Mouse (Mus musculus): ENCODE measurements around the gene Triap1. TPM values are rescaled to one million over a fixed set of nuclear protein-coding genes. Genes with fewer than 3 reads are reported as not detected.
"Not testable (repeated sequence)": the region's sequence is repeated elsewhere in the genome, so short reads cannot be mapped to it uniquely, and the experiment has no call there.

The Triap1 gene
- 56.4 and 59.4 TPM in 2 replicates for polyA plus RNA-seq (2014; fragmentation: Nextera tagmentation; extraction: Ambion mirVana)

- ATAC-seq (replicated peaks; ENCODE audit: low FRiP score): peak; percentile 89
- peak within 1 kb of the TSS; percentile 74 for H3K4me2 ChIP-seq (ENCODE audit: low read depth, low read length, severe bottlenecking)
- H3K27ac ChIP-seq (ENCODE audit: low read depth, low read length): peak within 1 kb of the TSS; percentile 77
- H3K27me3 ChIP-seq (ENCODE audit: control insufficient read depth, insufficient read depth, low read length): no peaks in the 10 kb centered on the region
- peaks cover 6% of the 10 kb centered on the region for H3K4me1 ChIP-seq (replicated peaks; ENCODE audit: control insufficient read depth, insufficient read depth, low read length)
- peak within 1 kb of the TSS; percentile 83 for H3K9ac ChIP-seq (ENCODE audit: low read length)
- WGBS: under 1% methylated on average over 62 of the region's 62 CpGs
- H3K9me3 ChIP-seq (ENCODE audit: control insufficient read depth, low read length): no peaks in the 10 kb centered on the region
- H3K4me3 ChIP-seq (ENCODE audit: low read depth, low read length): peak within 1 kb of the TSS; percentile 80
- peaks cover 18% of the 10 kb centered on the region; the same call in 1 of the 2 replicates for H3K36me3 ChIP-seq (ENCODE audit: control insufficient read depth, insufficient read depth, low read length)
- DNase-seq (ENCODE audit: low spot score): peak; percentile 96
Measured at GRCm38 (mm10) chr5:115340577-115341313, at the start of gene Triap1, which contains the start of gene Gatc. TSS of gene Triap1 (plus strand) at chr5:115341225. TSS of gene Gatc (minus strand) at chr5:115341178.

DNA sequence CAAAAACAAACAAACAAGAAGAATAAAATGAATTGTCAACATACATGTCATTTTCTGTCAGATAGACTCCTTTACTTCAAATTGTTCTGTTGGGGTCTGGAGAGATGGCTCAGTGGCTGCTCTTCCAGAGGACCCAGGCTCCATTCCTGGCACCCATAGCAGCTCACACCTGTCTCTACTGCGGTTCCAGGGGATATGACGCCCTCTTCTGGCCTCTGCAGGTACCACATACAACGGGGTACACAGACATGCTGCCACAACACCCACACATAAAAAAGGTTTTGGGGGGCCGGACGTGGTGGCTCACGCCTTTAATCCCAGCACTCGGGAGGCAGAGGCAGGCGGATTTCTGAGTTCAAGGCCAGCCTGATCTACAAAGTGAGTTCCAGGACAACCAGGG, 46.9 kb upstream of the Triap1 start:
- 91% methylated on average over 8 of the region's 8 CpGs for WGBS
- DNase-seq (ENCODE audit: low spot score): no peak
- Histone ChIP-seq H3K9me3 (ENCODE audit: control insufficient read depth, low read length) (no peaks in the 10 kb centered on the region), H3K27me3 (ENCODE audit: control insufficient read depth, insufficient read depth, low read length) (no peaks in the 10 kb centered on the region), H3K4me3 (ENCODE audit: low read depth, low read length) (no peak overlapping the region), H3K4me2 (ENCODE audit: low read depth, low read length, severe bottlenecking) (no peak overlapping the region), H3K9ac (ENCODE audit: low read length) (no peak overlapping the region), H3K36me3 (ENCODE audit: control insufficient read depth, insufficient read depth, low read length) (peaks cover 8% of the 10 kb centered on the region), H3K4me1 (replicated peaks; ENCODE audit: control insufficient read depth, insufficient read depth, low read length) (peaks cover 10% of the 10 kb centered on the region; the same call in 1 of the 2 replicates), H3K27ac (ENCODE audit: low read depth, low read length) (no peak overlapping the region)
- ATAC-seq (replicated peaks; ENCODE audit: low FRiP score): no peak

GRCm38 (mm10) chr5:115296347-115296746, 44.7 kb upstream of the Triap1 start:
- no peak overlapping the region for H3K27ac ChIP-seq (ENCODE audit: low read depth, low read length)
- ATAC-seq (replicated peaks; ENCODE audit: low FRiP score) (no peak), DNase-seq (ENCODE audit: low spot score) (no peak)
- peaks cover 15% of the 10 kb centered on the region; the same call in 1 of the 2 replicates for H3K4me1 ChIP-seq (replicated peaks; ENCODE audit: control insufficient read depth, insufficient read depth, low read length)
- no peak overlapping the region for H3K4me2 ChIP-seq (ENCODE audit: low read depth, low read length, severe bottlenecking)
- no peak overlapping the region for H3K4me3 ChIP-seq (ENCODE audit: low read depth, low read length)
- no peaks in the 10 kb centered on the region for H3K9me3 ChIP-seq (ENCODE audit: control insufficient read depth, low read length)
- H3K36me3 ChIP-seq (ENCODE audit: control insufficient read depth, insufficient read depth, low read length): peaks cover 8% of the 10 kb centered on the region
- no peaks in the 10 kb centered on the region for H3K27me3 ChIP-seq (ENCODE audit: control insufficient read depth, insufficient read depth, low read length)
- H3K9ac ChIP-seq (ENCODE audit: low read length): no peak overlapping the region
- 91% methylated on average over 10 of the region's 10 CpGs for WGBS

GRCm38 (mm10) chr5:115300035-115300744, 40.8 kb upstream of the Triap1 start:
- H3K9me3 ChIP-seq (ENCODE audit: control insufficient read depth, low read length): no peaks in the 10 kb centered on the region
- peaks cover 21% of the 10 kb centered on the region; the same call in 1 of the 2 replicates for H3K4me1 ChIP-seq (replicated peaks; ENCODE audit: control insufficient read depth, insufficient read depth, low read length)
- peak overlapping the region; percentile 89 for H3K9ac ChIP-seq (ENCODE audit: low read length)
- peak; percentile 81 for DNase-seq (ENCODE audit: low spot score)
- H3K27ac ChIP-seq (ENCODE audit: low read depth, low read length): peak overlapping the region; percentile 85
- peak; percentile 25 for ATAC-seq (replicated peaks; ENCODE audit: low FRiP score)
- WGBS: under 1% methylated on average over 45 of the region's 46 CpGs
- H3K4me2 ChIP-seq (ENCODE audit: low read depth, low read length, severe bottlenecking): peak overlapping the region; percentile 66
- peaks cover 8% of the 10 kb centered on the region for H3K36me3 ChIP-seq (ENCODE audit: control insufficient read depth, insufficient read depth, low read length)
- H3K27me3 ChIP-seq (ENCODE audit: control insufficient read depth, insufficient read depth, low read length): peaks cover 4% of the 10 kb centered on the region; the same call in 1 of the 2 replicates
- H3K4me3 ChIP-seq (ENCODE audit: low read depth, low read length): peak overlapping the region; percentile 83

DNA sequence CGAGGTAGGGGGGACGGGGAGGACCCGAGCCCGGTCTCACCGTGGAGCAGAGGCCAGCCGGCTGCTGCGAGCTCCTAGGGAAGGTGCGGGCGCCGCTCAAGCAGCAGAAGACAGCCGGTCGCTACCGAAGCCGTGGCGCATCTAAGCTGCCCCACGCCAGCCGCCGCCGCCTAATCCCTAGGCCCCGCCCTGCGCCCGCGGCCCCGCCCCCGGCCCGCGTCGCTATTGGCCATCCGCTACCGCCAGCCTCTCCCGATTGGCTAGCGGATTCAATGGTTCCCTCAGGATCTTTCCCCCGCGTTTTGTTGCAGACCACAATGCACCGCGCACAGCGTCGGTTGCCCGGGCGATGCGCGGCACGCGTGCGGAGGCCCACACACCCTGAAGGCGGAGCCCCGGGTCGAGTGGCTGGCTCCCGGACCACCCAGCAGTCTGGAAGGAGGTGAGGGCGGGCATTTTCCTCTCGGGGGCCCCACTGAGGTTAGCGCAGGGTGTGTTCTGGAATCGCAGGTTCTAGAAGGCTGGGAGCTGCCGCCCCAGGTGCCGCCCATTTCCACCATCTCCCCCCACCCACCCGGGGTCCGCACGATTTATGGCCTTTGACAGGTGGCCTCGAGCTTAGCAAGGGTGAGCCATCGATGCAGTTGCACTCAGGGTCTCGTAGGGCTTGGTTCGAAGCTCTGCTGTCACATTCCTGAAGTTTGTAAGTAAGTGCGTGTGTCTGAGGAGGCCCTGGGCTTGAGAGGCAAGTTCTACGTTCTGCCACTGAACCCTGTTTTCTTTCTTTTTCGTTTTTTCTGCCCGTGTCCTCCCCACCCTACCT, 40.0 kb upstream of the Triap1 start, which contains the start of gene Dynll1:
Gene Dynll1, minus strand, starts transcription at position 208 of the 823 bp plus-strand sequence.
- Histone ChIP-seq H3K36me3 (ENCODE audit: control insufficient read depth, insufficient read depth, low read length) (peaks cover 8% of the 10 kb centered on the region), H3K4me2 (ENCODE audit: low read depth, low read length, severe bottlenecking) (peak within 1 kb of the TSS; percentile 76), H3K4me1 (replicated peaks; ENCODE audit: control insufficient read depth, insufficient read depth, low read length) (peaks cover 21% of the 10 kb centered on the region; the same call in 1 of the 2 replicates), H3K27ac (ENCODE audit: low read depth, low read length) (peak within 1 kb of the TSS; percentile 85), H3K27me3 (ENCODE audit: control insufficient read depth, insufficient read depth, low read length) (peaks cover 4% of the 10 kb centered on the region; the same call in 1 of the 2 replicates), H3K9me3 (ENCODE audit: control insufficient read depth, low read length) (no peaks in the 10 kb centered on the region), H3K4me3 (ENCODE audit: low read depth, low read length) (peak within 1 kb of the TSS; percentile 83), H3K9ac (ENCODE audit: low read length) (peak within 1 kb of the TSS; percentile 89)
- DNase-seq (ENCODE audit: low spot score): peak; percentile 100
- under 1% methylated on average over 62 of the region's 66 CpGs for WGBS
- ATAC-seq (replicated peaks; ENCODE audit: low FRiP score): peak; percentile 97

GRCm38 (mm10) chr5:115301615-115302014, 39.4 kb upstream of the Triap1 start:
- Histone ChIP-seq H3K4me3 (ENCODE audit: low read depth, low read length) (peak overlapping the region; percentile 83), H3K9me3 (ENCODE audit: control insufficient read depth, low read length) (no peaks in the 10 kb centered on the region), H3K4me1 (replicated peaks; ENCODE audit: control insufficient read depth, insufficient read depth, low read length) (peaks cover 21% of the 10 kb centered on the region; the same call in 1 of the 2 replicates), H3K9ac (ENCODE audit: low read length) (peak overlapping the region; percentile 51; the same call in 1 of the 2 replicates), H3K36me3 (ENCODE audit: control insufficient read depth, insufficient read depth, low read length) (peaks cover 8% of the 10 kb centered on the region), H3K4me2 (ENCODE audit: low read depth, low read length, severe bottlenecking) (peak overlapping the region; percentile 76), H3K27me3 (ENCODE audit: control insufficient read depth, insufficient read depth, low read length) (peaks cover 4% of the 10 kb centered on the region; the same call in 1 of the 2 replicates), H3K27ac (ENCODE audit: low read depth, low read length) (no peak overlapping the region)
- ATAC-seq (replicated peaks; ENCODE audit: low FRiP score): no peak; the same call in 1 of the 2 replicates
- 32% methylated on average over 13 of the region's 13 CpGs for WGBS
- no peak for DNase-seq (ENCODE audit: low spot score)

GRCm38 (mm10) chr5:115302190-115302589, 38.8 kb upstream of the Triap1 start:
- H3K9me3 ChIP-seq (ENCODE audit: control insufficient read depth, low read length); H3K27me3 ChIP-seq (ENCODE audit: control insufficient read depth, insufficient read depth, low read length); H3K4me3 ChIP-seq (ENCODE audit: low read depth, low read length); H3K36me3 ChIP-seq (ENCODE audit: control insufficient read depth, insufficient read depth, low read length); ATAC-seq (replicated peaks; ENCODE audit: low FRiP score); H3K27ac ChIP-seq (ENCODE audit: low read depth, low read length); H3K4me2 ChIP-seq (ENCODE audit: low read depth, low read length, severe bottlenecking); DNase-seq (ENCODE audit: low spot score); H3K9ac ChIP-seq (ENCODE audit: low read length): not testable (repeated sequence)
- 90% methylated on average over 3 of the region's 7 CpGs for WGBS
- peaks cover 21% of the 10 kb centered on the region; the same call in 1 of the 2 replicates for H3K4me1 ChIP-seq (replicated peaks; ENCODE audit: control insufficient read depth, insufficient read depth, low read length)

GRCm38 (mm10) chr5:115312354-115312753, 28.7 kb upstream of the Triap1 start:
- Histone ChIP-seq H3K4me3 (ENCODE audit: low read depth, low read length) (no peak overlapping the region), H3K9me3 (ENCODE audit: control insufficient read depth, low read length) (no peaks in the 10 kb centered on the region), H3K36me3 (ENCODE audit: control insufficient read depth, insufficient read depth, low read length) (no peaks in the 10 kb centered on the region), H3K9ac (ENCODE audit: low read length) (no peak overlapping the region), H3K4me2 (ENCODE audit: low read depth, low read length, severe bottlenecking) (no peak overlapping the region), H3K27me3 (ENCODE audit: control insufficient read depth, insufficient read depth, low read length) (no peaks in the 10 kb centered on the region), H3K4me1 (replicated peaks; ENCODE audit: control insufficient read depth, insufficient read depth, low read length) (peaks cover 7% of the 10 kb centered on the region), H3K27ac (ENCODE audit: low read depth, low read length) (no peak overlapping the region)
- ATAC-seq (replicated peaks; ENCODE audit: low FRiP score) (no peak), DNase-seq (ENCODE audit: low spot score) (no peak)
- WGBS: 88% methylated on average over 4 of the region's 4 CpGs
